Mouse (Mus musculus) effector memory CD4-positive, alpha-beta T cell, adult 7 months (primary cell): Measurements from ENCODE around the gene P2rx7. TPM values are rescaled to one million over a fixed set of nuclear protein-coding genes. Genes with fewer than 3 reads are reported as not detected.

Source experiments
- polyA plus RNA-seq: library from polyadenylated mRNA; unstranded; fragments of 100-300 nt; shearing (Covaris generic); gene quantifications from one replicate; pipeline ENCODE4 v1.2.1, GENCODE M21; 2017

P2rx7 gene
- polyA plus RNA-seq, result 21.3 TPM

GRCm38 (mm10) chr5:122643701-122644100, at the start of gene P2rx7:
Gene P2rx7, plus strand, starts transcription at chr5:122643911.

GRCm38 (mm10) chr5:122613908-122614732, 29.6 kb upstream of the P2rx7 start, which contains the start of gene Ift81:
Gene Ift81, minus strand, starts transcription at chr5:122614518.

GRCm38 (mm10) chr5:122707276-122708181, 63.8 kb downstream of the P2rx7 start, which contains the start of gene P2rx4:
Gene P2rx4, plus strand, starts transcription at chr5:122707544.

Other genes with a start within 250 kb of the P2rx7 start
- 31.3 TPM for gene Anapc7, start 222.2 kb upstream of the P2rx7 start, polyA plus RNA-seq
- 79.5 TPM for gene Atp2a2, start 141.7 kb upstream of the P2rx7 start, polyA plus RNA-seq
- gene Ift81, start 29.4 kb upstream of the P2rx7 start, polyA plus RNA-seq, result 2.8 TPM
- gene P2rx4, start 63.6 kb downstream of the P2rx7 start, polyA plus RNA-seq, result 56.8 TPM
- 14.9 TPM for gene Camkk2, start 135.5 kb downstream of the P2rx7 start, polyA plus RNA-seq
- 231 TPM for gene Anapc5, start 177.4 kb downstream of the P2rx7 start, polyA plus RNA-seq
- gene Rnf34, start 206.1 kb downstream of the P2rx7 start, polyA plus RNA-seq, result 24.4 TPM